Mouse (Mus musculus) kidney, postnatal 10 days (tissue): ENCODE measurements around the gene Itih4.

ENCODE experiments used
- DNase-seq: peaks from one replicate; pipeline ENCODE4 v3.0.0; 2021; ENCODE audit warnings: mixed read lengths

Itih4 gene

DNA sequence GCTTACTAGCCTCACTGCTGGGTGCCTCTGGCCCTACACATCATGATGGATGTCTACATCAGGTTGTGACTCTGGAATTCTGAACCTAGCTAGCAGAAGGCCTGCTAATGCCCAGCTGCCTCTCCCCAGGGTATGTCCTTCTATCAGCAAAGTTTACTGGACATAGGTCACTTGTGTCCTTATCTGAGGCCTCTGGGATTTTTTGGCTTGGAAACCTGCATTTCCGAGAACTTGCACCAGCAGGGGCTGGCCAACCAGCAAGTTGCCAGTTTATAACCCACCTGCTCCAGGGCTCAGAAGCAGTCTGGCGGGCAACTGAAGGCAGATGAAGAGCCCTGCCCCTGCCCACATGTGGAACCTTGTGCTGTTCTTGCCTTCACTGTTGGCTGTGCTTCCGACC, at the start of gene Itih4:
Itih4 (plus strand) TSS at position 273 of the 400 bp plus-strand sequence.
- DNase-seq, result no peak

DNA sequence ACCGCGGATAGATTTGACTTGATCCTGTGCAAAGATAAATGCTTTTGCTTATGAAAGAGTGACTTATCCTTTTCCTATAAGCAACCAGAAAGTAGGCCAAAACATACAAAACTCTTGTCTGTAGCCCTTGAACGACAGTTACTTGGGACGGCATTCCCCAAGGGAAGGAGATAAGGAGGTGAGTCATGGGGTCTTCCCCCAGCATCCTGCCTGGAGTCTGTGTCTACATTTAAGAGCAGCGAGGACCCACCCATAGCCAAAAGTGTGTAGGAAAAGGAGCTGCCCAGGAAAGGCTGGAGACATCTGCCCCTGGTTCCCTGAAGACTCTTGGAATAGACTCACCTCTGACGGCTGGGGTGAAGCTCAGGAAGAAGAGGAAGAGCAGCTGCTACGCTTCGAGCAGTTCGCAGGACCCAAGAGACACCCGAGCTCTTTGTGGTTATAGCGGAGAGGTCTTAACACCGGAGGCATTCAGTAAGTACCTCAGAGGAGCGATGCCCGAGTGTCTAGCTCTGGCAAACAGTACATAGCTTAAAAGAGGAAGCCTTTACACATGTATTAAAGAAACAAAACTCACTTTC, 48.8 kb upstream of the Itih4 start:
- DNase-seq, result no peak

DNA sequence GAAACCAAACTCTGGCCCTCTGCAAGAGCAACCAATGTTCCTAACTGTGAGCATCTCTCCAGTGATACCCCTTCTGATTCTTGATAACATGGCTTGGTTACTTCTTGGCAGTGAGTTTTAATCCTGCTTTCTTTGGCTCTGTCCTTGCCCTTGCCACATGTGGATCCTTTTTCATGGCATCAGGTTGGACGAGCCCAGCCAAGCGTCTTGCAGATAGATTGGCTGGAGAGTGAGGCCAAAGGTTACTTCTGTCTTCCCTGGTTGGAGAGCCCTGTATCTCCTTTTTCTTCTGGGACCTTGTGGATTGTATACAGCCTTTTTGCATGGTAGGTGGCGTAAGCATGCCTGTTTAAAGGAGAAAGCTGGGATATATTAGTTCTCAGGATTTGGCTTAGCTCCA, 42.6 kb upstream of the Itih4 start:
- DNase-seq, result no peak

DNA sequence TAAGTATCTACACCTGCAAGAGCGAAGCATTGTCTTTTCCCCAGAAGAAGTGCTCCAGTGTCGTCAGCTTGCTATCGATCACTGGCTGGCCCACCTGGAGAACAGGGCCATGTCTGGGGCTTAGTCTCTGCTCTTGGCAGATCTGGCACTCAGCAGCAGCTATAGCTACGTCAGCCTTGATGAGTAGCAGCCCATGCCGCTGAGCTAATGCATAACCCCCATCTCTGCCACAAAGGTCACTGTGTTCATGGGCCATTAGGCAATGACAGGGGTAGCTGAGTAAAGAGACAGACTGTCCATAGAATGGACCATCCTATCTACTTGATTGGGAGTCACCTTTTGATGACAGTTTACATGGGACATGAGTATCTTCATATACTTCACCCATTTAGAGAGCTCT, 35.8 kb upstream of the Itih4 start:
- DNase-seq, result no peak

DNA sequence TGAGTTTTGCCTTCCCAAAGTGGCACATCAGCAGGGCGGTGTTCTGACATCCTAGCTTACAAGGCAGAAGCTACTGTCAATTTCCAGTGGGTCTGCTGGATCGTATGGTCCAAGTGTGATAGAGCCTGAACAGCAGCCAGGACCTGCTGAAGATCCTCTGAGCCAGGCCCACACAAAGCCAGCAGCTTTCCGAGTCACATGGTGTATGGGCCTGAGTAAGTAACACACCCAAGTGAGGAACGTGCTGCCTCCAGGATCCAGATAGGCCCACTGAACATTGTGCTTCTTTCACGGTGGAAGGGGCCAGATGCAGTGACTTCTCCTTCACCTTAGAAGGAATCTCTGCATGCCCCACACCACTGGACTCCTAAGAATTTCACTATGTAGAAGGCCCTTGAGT, 34.0 kb upstream of the Itih4 start:
- no peak for DNase-seq

DNA sequence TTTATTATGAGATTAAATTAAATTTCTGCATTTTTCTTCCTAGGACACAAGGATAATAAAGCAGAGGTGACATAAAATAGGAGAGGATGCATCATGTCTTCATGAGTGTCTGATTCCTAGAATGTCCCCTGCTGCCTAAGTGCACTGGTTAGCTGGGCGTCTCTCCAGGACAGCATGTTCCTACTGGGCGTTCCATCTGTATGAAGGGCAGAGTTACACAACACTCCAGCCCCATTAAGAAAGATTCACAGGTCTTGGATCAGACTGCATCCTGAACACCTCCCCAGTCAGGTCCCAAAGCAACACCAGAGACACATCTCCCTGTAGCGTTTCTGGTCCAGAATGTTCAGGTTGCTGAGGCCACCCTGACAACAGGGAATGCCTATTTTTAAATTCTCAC, 31.0 kb upstream of the Itih4 start:
- DNase-seq, result no peak

DNA sequence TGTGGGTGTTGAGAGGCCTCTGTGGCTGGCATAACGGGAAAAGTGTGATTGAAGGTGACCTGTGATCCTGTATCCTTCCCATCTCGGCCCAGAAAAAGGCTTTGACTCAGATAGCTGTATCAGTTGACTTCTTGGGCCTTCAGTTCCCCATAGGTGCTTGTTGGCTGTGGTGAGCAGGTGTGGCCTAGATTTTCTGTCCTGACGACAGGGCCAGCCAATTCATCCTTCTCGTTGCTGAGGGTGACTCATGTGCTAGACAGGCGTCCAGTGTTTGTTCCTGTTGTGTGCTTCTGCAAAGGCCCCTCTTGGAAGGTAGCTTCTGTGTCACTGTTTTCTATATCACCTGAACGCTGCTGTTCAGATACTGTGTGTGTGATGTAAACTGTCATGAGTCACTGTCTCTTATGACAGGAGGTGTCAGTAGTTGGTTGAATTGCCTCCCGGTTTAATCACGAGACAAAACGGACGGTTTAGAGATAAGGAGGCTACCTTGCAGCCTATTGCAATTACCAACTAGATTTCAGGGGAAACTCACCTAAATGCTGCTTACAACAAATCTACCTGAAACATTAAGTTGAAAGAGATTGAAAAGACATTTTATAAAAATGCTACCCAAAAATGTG, 29.3 kb upstream of the Itih4 start:
- DNase-seq, result no peak

DNA sequence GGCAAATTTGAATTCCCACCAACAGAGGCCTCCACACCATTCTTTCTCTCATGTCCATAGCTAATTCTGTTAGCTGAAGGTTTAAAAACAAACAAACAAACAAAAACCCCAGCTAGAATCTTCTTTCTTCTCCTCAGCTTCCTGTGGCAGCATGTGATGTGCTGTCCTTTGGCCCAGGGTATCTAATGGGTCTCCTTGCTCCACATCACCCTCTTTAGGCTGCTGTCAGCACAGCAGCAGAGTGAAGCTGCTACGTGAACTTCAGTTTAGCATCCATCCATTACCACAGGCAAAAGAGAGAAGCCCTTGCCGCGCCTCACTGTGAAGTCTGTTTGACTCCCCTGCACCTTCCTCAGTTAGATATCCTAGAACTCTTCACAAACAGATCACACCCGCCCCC, 28.3 kb upstream of the Itih4 start:
- peak; percentile 34 for DNase-seq

DNA sequence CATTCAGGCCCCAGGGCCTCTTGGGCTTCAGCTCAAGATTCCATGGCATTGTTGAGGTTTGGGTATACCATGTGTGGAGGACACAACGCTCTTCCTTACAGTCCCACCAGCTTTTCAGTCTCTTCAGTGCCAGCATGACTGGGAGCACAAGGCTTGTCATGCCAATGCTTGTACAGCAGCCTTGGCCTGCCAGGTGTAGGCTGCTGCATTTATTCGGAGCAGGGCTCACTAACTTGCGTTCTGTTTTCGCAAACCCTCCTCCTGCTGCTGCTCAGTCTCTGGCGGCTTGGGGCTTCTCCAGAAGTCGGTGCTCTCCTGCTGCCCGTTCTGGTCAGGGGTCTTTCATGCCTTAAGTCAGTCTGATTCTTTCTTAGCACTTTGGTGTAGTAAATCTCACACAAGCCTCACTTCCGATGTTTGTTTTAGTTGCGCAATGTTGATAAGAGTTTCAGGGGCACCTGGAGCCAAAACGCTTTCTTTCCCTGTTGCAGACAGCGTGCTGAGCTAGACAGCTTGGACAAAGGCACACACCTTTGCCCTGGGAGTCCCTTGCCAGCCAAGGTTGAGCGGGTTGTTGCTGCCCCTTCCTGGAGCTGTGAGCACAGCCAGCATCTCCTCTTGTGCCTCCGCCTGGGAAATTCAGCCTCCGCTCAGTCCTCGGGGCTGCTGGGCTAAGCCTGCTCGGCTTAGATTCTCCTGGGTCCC, 24.7 kb upstream of the Itih4 start:
- DNase-seq, result no peak

DNA sequence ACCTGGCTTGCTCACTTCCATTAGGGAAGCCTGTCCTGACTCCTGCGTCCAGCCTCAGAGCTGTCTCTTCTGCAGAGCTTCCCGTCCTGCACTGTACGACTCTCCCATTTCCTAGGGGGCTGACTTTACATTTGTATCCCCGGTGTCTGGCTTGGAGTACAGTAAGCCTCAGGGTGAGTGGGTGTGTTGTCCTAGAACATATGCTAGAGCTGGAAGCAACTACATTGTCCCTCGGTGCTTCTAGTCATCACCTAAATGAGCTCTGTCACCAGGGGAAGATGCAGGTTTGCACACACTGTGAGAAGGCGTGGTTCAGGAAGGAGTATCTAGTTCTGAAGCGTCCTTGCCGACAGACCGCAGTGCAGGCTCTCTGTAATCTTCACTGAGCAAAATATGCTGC, 23.9 kb upstream of the Itih4 start:
- DNase-seq, result no peak

DNA sequence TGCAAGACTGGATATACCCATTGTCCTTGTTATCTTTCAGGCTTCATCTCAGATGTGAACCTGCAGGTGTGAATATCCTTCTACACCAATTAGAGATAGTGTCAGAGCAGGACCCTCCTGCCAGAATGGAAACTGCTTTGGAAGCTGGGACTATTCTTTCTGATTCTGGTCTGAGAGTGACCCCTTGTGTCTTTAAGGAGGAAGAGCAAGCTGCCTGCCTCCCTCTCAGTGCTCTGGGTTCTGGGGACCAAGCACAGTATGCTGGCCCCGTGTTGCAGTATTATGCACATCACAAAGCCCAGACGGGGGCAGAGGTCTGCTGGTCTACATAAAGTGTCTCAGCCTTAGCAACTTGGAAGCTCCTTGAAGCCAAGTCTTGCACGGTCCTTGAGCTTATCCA, 21.0 kb upstream of the Itih4 start:
- peak; percentile 34 for DNase-seq

DNA sequence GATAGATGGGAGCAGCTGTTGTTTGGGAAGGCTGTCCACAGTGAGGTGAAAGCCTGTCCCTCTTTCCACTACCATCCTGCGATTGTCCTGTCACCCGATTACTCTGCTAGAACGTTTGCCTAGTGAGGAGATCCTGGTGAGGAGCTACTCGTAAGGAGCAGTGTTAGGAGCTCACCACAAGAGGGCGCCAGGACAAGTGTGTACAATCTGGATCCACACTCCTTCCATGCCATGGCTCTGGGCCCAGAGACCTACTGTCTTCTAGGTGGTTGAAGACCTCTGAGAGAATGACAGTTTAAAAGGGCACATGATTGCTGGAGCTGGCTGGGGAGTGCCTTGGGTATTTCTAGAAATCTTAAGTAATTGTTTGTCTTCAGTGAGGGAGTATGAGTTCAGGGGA, 19.2 kb upstream of the Itih4 start:
- DNase-seq, result peak; percentile 90

DNA sequence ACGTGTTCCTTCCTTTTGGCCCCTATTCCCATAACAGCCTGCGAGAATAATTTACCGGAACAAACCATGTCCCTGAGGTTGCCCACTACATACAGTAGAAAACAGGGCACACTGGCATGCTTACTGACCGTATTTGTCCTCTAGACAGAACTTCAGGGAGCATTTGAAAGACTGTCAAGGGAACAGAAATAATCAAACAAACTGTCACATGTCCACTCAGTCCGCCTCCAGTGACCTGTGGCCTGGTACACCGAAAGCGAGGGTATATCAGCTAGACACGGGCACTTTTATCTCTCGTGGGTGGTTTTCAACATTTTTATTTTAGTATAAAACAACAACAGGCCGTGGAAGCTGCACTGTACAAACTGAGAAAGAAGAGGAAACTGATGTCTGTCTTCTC, 17.4 kb upstream of the Itih4 start:
- DNase-seq, result no peak

DNA sequence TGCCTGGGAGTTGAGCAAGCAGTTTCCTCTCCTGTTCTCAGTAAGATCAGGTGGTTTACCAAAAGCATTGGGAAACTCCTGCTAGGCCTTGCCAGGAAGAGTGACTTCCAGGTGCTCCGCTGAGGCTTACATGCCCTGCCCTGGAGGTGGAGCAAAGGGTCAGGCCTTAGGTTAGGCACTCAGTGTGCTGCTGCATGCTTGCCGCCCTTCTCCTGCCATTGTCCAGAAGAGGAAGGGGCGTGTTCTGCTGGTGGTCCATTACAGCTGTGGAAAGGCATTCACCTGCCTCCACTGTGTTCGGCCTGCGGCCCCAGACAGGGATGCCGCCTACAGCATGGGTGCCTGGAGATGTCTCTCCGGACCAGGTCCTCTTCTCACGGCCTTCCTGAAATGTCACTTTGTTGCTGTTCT, 16.9 kb upstream of the Itih4 start:
- peak; percentile 20 for DNase-seq

DNA sequence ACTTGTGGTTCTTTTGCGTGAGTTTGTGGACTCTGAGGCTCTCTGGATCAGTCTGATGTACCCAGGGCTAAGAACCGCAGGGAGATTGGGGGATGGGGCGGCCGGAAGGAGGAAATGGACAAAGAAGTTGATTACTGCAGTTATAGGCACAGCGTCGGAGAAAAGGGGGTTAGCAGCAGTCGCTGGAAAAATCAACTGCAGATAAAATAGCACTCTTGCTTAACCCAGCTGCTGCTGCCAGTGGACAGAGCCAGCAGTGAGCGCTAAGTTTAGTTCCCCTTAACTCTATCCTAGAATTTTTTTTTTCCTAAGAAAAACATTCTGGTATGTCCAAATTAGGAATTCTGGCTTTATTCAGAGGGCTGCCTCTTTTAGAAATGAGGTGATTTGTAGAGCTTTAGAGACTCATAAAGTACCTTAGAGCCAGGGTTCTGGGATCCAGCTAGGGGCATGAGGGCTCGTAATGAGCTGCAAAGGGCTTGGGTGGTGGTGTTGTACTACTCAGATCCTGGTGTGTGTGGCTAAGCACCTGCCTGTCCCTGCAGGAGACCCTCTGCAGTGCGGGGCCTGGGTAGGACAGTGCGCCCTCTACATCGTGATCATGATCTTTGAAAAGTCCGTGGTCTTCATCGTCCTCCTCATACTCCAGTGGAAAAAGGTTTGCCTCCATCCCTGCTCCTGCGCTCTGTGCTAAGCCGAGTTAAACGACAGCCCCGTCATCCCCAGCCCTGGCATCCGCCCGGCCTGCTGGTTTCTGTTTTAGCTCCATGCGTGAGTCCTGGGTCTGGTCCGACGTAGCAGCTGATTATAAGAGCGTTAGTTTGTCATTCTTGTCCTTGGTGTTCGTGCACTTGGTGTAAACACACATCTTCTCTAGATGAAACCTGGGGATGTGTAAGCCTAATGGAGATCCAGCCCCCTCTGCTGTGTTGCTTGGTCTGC, 15.8 kb upstream of the Itih4 start:
- peak; percentile 68 for DNase-seq

DNA sequence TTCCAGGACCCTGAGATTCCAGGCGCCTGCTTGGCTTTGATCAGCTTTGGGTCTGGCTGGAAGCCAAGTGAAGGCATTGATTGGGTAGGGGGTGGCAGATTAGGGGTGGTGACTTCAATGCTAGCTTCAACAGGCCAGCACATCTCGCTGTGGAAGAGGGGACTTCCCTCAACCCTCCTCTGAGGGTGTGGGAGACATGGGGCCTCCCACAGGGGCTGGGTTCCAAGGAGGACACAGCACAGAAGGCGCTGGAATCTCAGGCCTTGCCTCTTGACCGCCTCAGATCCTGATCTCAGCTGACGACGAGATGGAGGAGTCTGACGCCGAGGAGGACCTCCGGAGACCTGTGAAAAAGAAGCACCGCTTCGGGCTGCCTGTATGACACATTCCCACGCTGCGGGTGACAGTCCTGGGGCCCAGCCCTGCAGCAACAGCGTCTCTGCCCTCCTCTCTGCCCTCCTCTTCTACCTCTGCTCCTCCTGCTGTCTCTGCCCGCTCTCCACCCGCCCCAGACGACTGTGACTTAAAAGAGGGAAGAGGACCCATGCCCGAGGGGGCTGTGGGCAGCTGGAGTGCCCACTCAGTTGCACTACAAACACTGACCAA, 12.1 kb upstream of the Itih4 start:
- DNase-seq, result peak; percentile 55

DNA sequence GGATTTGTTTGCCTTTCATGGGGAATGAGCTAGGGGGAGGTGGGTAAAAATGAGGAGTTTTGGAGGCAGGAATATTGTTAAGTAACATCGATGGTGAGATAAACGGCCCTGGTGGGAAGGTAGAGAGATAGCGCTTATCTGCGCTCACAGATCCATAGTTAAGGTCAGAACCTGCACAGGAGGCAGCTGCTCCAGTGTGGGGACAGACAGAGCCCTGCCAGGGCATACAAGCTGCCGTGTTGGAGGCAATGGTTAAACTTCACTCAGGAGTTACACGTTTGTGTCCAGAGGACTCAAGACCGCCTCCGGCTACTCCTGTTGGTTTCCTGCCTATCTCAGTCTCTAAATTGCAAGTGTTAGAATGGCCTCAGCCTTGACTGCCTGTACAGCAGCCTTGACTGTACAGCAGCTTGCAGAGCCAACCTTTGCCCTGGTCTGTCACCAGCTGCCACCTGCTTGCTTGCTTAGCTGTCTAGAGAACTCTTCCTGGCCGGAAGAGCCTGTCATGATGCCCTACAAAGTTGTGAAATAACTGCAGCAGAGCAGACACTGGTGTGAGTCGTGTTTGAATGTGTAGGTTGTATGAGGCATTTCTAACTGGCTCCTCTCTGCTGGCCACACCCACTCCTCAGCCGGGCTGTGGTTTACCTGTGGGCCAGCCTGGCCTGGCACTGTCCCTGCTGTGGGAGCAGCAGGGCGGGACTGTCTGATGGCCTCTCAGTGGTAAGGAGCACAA, 11.0 kb upstream of the Itih4 start:
- DNase-seq, result peak; percentile 33

DNA sequence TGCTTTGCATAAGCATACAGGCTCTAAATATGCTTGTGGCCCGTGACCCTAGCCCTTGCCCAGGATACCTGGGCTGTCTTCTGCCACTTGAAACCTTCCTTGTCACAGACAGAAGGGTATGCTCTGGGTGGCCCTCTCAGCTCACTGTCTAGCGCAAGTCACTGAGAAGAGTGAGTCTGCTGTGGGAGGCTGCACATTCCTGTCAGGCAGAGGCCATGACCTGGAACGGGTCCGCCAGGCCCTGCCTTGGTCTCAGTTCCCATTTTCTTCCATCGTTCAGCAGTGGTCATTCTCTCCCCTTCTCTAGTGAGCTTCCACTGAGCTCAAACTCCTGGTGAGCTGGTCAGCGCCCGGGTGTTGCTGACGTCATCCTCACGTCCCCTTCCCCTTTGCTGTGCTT, 10.3 kb upstream of the Itih4 start:
- DNase-seq, result peak; percentile 48

DNA sequence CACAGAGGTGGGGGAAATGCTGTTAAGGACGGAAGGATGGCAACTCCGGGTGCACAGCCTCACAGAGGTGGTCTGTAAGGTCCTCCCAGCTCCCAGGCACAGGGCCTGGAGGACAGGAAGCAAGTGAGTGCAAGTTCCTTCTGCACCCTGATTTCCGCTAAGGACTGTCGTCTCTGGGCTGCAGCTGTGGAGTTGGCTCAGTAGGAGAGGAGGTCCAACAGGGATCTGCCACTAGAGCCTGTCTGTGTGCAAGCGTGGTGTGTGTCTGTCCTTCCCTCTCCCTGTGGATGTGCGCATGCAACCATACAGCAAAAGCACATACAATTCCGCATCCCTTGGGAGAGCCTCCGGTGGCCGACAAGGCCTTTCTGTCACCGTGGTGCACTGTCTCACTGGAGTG, 9.8 kb upstream of the Itih4 start:
- peak; percentile 23 for DNase-seq

DNA sequence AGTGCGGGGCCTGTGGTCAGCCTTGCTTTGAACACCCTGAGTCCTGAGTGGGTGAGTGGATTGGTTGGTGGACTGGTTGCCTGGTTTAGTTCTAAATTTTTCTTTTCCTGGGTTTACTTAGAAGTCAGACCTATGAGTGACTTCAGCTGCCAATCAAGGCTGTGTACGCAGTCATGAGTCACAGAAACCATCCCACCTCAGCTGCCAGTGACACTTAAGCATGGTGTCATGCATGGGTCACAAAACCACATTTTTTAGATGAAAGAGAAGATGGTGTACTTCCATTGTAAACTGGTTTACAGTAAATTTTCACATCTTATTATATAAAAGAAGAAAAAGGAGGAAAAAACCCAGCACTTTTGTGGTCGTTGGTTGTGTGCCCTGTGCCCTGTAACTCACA, 8.4 kb upstream of the Itih4 start:
- no peak for DNase-seq

DNA sequence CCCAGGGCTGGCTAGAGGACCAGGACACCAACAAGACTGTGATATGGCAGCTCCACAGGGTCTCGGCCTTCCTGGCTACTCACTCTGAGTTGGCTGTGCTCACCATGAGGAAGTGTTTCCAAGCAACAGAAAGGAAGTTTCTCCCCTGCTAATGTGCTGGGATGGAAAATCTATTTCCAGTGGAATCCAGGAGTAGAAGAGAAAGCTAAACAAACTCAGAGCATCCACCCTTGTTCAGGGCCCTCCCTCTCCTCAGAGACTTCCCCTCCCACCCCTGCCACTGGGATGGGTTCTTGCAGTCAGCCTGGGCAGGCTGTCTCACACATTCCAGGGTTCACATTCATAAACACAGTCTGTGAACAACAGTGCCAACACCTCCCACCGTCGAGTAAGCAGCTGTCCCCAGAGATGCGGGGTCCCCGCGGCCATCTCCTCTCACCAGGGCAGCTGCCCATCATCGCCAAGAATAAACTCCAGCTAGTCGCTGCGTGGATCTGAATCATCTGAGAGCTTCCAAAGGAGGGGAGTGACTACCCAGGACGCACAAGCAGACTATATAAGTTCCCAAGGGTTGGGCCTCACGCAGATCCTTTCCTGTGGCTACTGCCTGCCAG, 7.2 kb upstream of the Itih4 start, which contains the start of gene Mustn1:
Mustn1 (plus strand) TSS at position 243 of the 614 bp plus-strand sequence.
- DNase-seq, result peak; percentile 47

DNA sequence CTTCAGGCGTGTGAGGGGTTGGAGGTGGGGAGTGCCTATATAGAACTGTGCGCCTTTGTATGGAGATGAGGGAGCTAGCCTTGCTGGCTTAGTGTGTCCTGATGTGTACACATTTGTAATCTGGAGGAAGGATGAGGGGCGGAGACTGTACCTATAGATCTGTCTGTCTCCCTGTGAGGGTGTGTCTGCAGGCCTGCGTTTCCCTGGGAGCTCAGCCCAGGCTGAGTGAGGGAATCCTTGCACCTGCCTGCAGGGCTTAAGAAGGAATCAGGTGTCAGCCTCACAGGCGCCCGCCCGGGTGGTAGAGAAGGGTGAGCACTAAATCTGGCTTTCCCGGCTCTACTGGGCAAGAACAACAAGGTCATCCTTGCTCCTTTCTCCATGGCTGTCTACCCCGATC, 6.5 kb upstream of the Itih4 start:
- DNase-seq, result no peak
